Mouse (Mus musculus): ENCODE results near the gene Eif4a2. TPM values are rescaled to one million over a fixed set of nuclear protein-coding genes. Genes with fewer than 3 reads are reported as not detected.

The Eif4a2 gene
- polyA plus RNA-seq, 1 experiment from 2014 or later, result 340 TPM

Small RNAs within 50 kb of the gene (microRNA-seq; reads per million reads assigned to microRNA genes)
- gene Gm49346, result 0.66 reads per million

Other genes with a start within 250 kb of the Eif4a2 start
- 29.7 and 30.7 TPM in 2 replicates for gene Tbccd1, start 249.8 kb upstream of the Eif4a2 start, polyA plus RNA-seq (2014; fragmentation: Nextera tagmentation; extraction: Ambion mirVana)
- 72.7 and 81.1 TPM in 2 replicates for gene Dnajb11, start 249.6 kb upstream of the Eif4a2 start, polyA plus RNA-seq (2014; fragmentation: Nextera tagmentation; extraction: Ambion mirVana)
- not detected in 2 replicates for gene Ahsg, start 216.2 kb upstream of the Eif4a2 start, polyA plus RNA-seq (2014; fragmentation: Nextera tagmentation; extraction: Ambion mirVana)
- not detected in 2 replicates for gene Fetub, start 189.1 kb upstream of the Eif4a2 start, polyA plus RNA-seq (2014; fragmentation: Nextera tagmentation; extraction: Ambion mirVana)
- gene Hrg, start 156.4 kb upstream of the Eif4a2 start, polyA plus RNA-seq (2014; fragmentation: Nextera tagmentation; extraction: Ambion mirVana), result not detected in 2 replicates
- 0.13 TPM in 1 of 2 replicates, not detected in the other for gene Kng2, start 78.0 kb upstream of the Eif4a2 start, polyA plus RNA-seq (2014; fragmentation: Nextera tagmentation; extraction: Ambion mirVana)
- not detected in 2 replicates for gene Kng1, start 49.6 kb upstream of the Eif4a2 start, polyA plus RNA-seq (2014; fragmentation: Nextera tagmentation; extraction: Ambion mirVana)
- gene Rfc4, start 20.3 kb downstream of the Eif4a2 start, polyA plus RNA-seq (2014; fragmentation: Nextera tagmentation; extraction: Ambion mirVana), result 82.7 and 110 TPM in 2 replicates
- gene Adipoq, start 39.1 kb downstream of the Eif4a2 start, polyA plus RNA-seq (2014; fragmentation: Nextera tagmentation; extraction: Ambion mirVana), result not detected in 2 replicates
- gene St6gal1, start 117.3 kb downstream of the Eif4a2 start, polyA plus RNA-seq (2014; fragmentation: Nextera tagmentation; extraction: Ambion mirVana), result 46.0 and 56.0 TPM in 2 replicates

Measured in forebrain, embryonic 14.5 days (tissue).